Mouse (Mus musculus): Measurements from ENCODE around the gene Kif16b. TPM values are rescaled to one million over a fixed set of nuclear protein-coding genes. Genes with fewer than 3 reads are reported as not detected.

The Kif16b gene
- polyA plus RNA-seq, 1 experiment from 2014 or later = 9.4 TPM

GRCm38 (mm10) chr2:142610206-142610605 is 291.1 kb downstream of the Kif16b start:
- Histone ChIP-seq H3K9me3 (no peaks in the 10 kb centered on the region), H3K4me3 (no peak overlapping the region), H3K36me3 (no peaks in the 10 kb centered on the region), H3K27ac (replicated peaks) (no peak overlapping the region), H3K4me1 (no peaks in the 10 kb centered on the region), H3K4me2 (no peak overlapping the region), H3K27me3 (replicated peaks) (peaks cover 4% of the 10 kb centered on the region; the same call in 1 of the 2 replicates), H3K9ac (no peak overlapping the region)
- no peak for ATAC-seq (ENCODE audit: extremely low read depth, insufficient number of reproducible peaks, low FRiP score, low TSS enrichment)
- WGBS = 67% methylated on average over 5 of the region's 5 CpGs

GRCm38 (mm10) chr2:142608778-142609177 is 292.6 kb downstream of the Kif16b start:
- 82% methylated on average over 17 of the region's 17 CpGs for WGBS

GRCm38 (mm10) chr2:142604762-142605161 is 296.6 kb downstream of the Kif16b start:
- H3K4me3 ChIP-seq = no peak overlapping the region
- no peak overlapping the region for H3K9ac ChIP-seq
- no peak for ATAC-seq (ENCODE audit: extremely low read depth, insufficient number of reproducible peaks, low FRiP score, low TSS enrichment)
- no peaks in the 10 kb centered on the region for H3K4me1 ChIP-seq
- no peaks in the 10 kb centered on the region for H3K36me3 ChIP-seq
- H3K27me3 ChIP-seq (replicated peaks) = no peaks in the 10 kb centered on the region; the same call in 1 of the 2 replicates
- WGBS = 70% methylated on average over 4 of the region's 4 CpGs
- H3K27ac ChIP-seq (replicated peaks) = no peak overlapping the region
- no peaks in the 10 kb centered on the region for H3K9me3 ChIP-seq
- H3K4me2 ChIP-seq = no peak overlapping the region

More at GRCm38 (mm10) chr2:142608778-142609177, 292.6 kb downstream of the Kif16b start:
- Histone ChIP-seq H3K4me1 (no peaks in the 10 kb centered on the region), H3K4me2 (no peak overlapping the region), H3K4me3 (no peak overlapping the region), H3K36me3 (no peaks in the 10 kb centered on the region), H3K9me3 (no peaks in the 10 kb centered on the region), H3K27ac (replicated peaks) (no peak overlapping the region), H3K9ac (no peak overlapping the region), H3K27me3 (replicated peaks) (peaks cover 4% of the 10 kb centered on the region; the same call in 1 of the 2 replicates)
- ATAC-seq (ENCODE audit: extremely low read depth, insufficient number of reproducible peaks, low FRiP score, low TSS enrichment) = no peak

GRCm38 (mm10) chr2:142603210-142603609 is 298.1 kb downstream of the Kif16b start:
- Histone ChIP-seq H3K4me3 (no peak overlapping the region), H3K4me1 (peaks cover 5% of the 10 kb centered on the region), H3K9me3 (no peaks in the 10 kb centered on the region), H3K4me2 (no peak overlapping the region), H3K9ac (no peak overlapping the region), H3K36me3 (no peaks in the 10 kb centered on the region), H3K27me3 (replicated peaks) (no peaks in the 10 kb centered on the region), H3K27ac (replicated peaks) (no peak overlapping the region)
- no peak for ATAC-seq (ENCODE audit: extremely low read depth, insufficient number of reproducible peaks, low FRiP score, low TSS enrichment)
- 69% methylated on average over 2 of the region's 2 CpGs for WGBS

- H3K4me2 ChIP-seq = no peak overlapping the region
- no peak overlapping the region for H3K27ac ChIP-seq (replicated peaks)
- no peak for ATAC-seq (ENCODE audit: extremely low read depth, insufficient number of reproducible peaks, low FRiP score, low TSS enrichment)
- no peaks in the 10 kb centered on the region for H3K9me3 ChIP-seq
- H3K36me3 ChIP-seq = no peaks in the 10 kb centered on the region
- no peak overlapping the region for H3K9ac ChIP-seq
- no peaks in the 10 kb centered on the region for H3K27me3 ChIP-seq (replicated peaks)
- H3K4me1 ChIP-seq = peaks cover 17% of the 10 kb centered on the region
- 71% methylated on average over 4 of the region's 4 CpGs for WGBS
- no peak overlapping the region for H3K4me3 ChIP-seq
Measured at GRCm38 (mm10) chr2:142599235-142599634, 302.1 kb downstream of the Kif16b start.

GRCm38 (mm10) chr2:142596176-142597170 is 304.9 kb downstream of the Kif16b start:
- Histone ChIP-seq H3K27me3 (replicated peaks) (no peaks in the 10 kb centered on the region), H3K4me1 (peaks cover 27% of the 10 kb centered on the region), H3K4me3 (no peak overlapping the region), H3K9me3 (no peaks in the 10 kb centered on the region), H3K4me2 (no peak overlapping the region), H3K27ac (replicated peaks) (no peak overlapping the region), H3K36me3 (no peaks in the 10 kb centered on the region), H3K9ac (no peak overlapping the region)
- WGBS = 54% methylated on average over 17 of the region's 17 CpGs
- ATAC-seq (ENCODE audit: extremely low read depth, insufficient number of reproducible peaks, low FRiP score, low TSS enrichment) = no peak

GRCm38 (mm10) chr2:142590938-142591337 is 310.4 kb downstream of the Kif16b start:
- peak; percentile 37; the same call in 1 of the 2 replicates for ATAC-seq (ENCODE audit: extremely low read depth, insufficient number of reproducible peaks, low FRiP score, low TSS enrichment)
- Histone ChIP-seq H3K4me2 (no peak overlapping the region), H3K4me1 (peaks cover 32% of the 10 kb centered on the region), H3K27me3 (replicated peaks) (no peaks in the 10 kb centered on the region), H3K4me3 (no peak overlapping the region), H3K9ac (no peak overlapping the region), H3K36me3 (no peaks in the 10 kb centered on the region), H3K9me3 (no peaks in the 10 kb centered on the region), H3K27ac (replicated peaks) (peak overlapping the region; percentile 59)

- Histone ChIP-seq H3K4me3 (no peak overlapping the region), H3K27ac (replicated peaks) (peak overlapping the region; percentile 59), H3K9me3 (no peaks in the 10 kb centered on the region), H3K4me1 (peaks cover 32% of the 10 kb centered on the region), H3K27me3 (replicated peaks) (no peaks in the 10 kb centered on the region), H3K9ac (no peak overlapping the region), H3K36me3 (no peaks in the 10 kb centered on the region), H3K4me2 (no peak overlapping the region)
- ATAC-seq (ENCODE audit: extremely low read depth, insufficient number of reproducible peaks, low FRiP score, low TSS enrichment) = no peak
- 49% methylated on average over 6 of the region's 6 CpGs for WGBS
Measured at GRCm38 (mm10) chr2:142590284-142590724, 311.0 kb downstream of the Kif16b start.

GRCm38 (mm10) chr2:142589403-142590283 is 311.7 kb downstream of the Kif16b start:
- 73% methylated on average over 14 of the region's 14 CpGs for WGBS

GRCm38 (mm10) chr2:142585845-142586244 is 315.5 kb downstream of the Kif16b start:
- H3K27me3 ChIP-seq (replicated peaks) = no peaks in the 10 kb centered on the region
- no peak for ATAC-seq (ENCODE audit: extremely low read depth, insufficient number of reproducible peaks, low FRiP score, low TSS enrichment)
- no peak overlapping the region for H3K9ac ChIP-seq
- H3K4me2 ChIP-seq = no peak overlapping the region
- no peaks in the 10 kb centered on the region for H3K9me3 ChIP-seq
- H3K4me1 ChIP-seq = peaks cover 29% of the 10 kb centered on the region
- H3K4me3 ChIP-seq = no peak overlapping the region
- no peak overlapping the region for H3K27ac ChIP-seq (replicated peaks)
- no peaks in the 10 kb centered on the region for H3K36me3 ChIP-seq
- 84% methylated on average over 5 of the region's 5 CpGs for WGBS

More at GRCm38 (mm10) chr2:142589403-142590283, 311.7 kb downstream of the Kif16b start:
- H3K9ac ChIP-seq = no peak overlapping the region
- no peaks in the 10 kb centered on the region for H3K27me3 ChIP-seq (replicated peaks)
- H3K36me3 ChIP-seq = no peaks in the 10 kb centered on the region
- H3K9me3 ChIP-seq = no peaks in the 10 kb centered on the region
- peaks cover 32% of the 10 kb centered on the region for H3K4me1 ChIP-seq
- no peak overlapping the region for H3K4me2 ChIP-seq
- no peak overlapping the region for H3K4me3 ChIP-seq
- no peak overlapping the region for H3K27ac ChIP-seq (replicated peaks)
- no peak for ATAC-seq (ENCODE audit: extremely low read depth, insufficient number of reproducible peaks, low FRiP score, low TSS enrichment)
